Mouse (Mus musculus): ENCODE results near the gene Fbxl16.
A peak's percentile ranks its signal among the peaks of the same experiment; 100 is the strongest.
"Not testable (repeated sequence)": the region's sequence is repeated elsewhere in the genome, so short reads cannot be mapped to it uniquely, and the experiment has no call there.

Gene Fbxl16

DNA sequence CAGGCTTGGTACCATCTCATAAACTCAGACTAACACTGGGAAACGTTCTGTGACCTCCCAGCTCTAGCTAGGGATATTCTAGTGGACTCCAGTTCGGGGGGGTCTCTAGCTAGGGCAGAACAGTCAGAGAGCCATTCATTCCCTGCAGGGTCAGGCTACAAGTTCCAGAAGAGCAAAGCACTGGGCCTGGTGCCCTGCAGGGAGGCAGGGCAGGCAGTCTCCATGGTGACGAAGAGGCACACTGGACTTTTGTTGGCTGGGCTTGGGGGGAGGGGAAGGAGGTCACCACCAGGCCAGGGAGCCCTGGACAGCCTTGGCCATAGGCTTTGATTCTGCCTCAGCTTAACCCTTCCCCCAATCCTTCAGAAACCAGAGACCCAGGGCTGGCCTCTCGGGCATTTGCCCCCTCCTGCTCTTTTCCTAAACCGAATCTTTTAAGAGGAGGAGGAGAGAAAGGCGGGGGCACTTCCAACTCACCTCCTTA, 13.2 kb upstream of the Fbxl16 start, which contains the start of gene AC134908.4:
Gene AC134908.4 (minus strand): TSS at position 51 of the 484 bp plus-strand sequence.
- DNase-seq (ENCODE audit: low read depth, low spot score) = no peak

DNA sequence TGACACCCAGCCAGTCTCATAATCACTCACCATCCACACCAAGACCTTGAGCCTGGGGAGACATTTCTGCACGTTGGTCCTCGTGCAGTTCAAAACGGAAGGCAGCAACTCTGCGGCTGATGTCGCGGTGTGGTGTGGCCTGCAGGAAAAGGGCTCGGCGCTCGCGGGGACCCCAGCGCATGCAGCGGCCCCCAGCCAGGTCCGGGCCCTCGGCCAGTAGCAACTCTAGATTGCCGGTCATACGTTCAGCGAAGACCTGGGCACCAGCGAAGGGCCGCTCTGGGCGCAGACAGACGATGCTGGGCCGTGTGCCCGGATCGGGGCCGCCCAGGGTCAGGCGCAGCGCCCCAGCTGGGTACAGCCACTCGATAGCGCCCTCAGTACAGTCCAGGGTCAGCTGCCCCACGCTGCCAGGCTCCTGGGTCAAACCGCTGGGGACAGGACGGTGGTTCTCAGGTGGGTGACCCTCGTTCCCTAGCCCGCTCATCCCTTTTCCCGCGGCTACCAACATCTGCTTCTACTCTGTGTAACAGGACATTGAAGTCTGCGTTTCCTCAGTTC, 12.6 kb upstream of the Fbxl16 start:
- DNase-seq (ENCODE audit: low read depth, low spot score) = peak; percentile 39

DNA sequence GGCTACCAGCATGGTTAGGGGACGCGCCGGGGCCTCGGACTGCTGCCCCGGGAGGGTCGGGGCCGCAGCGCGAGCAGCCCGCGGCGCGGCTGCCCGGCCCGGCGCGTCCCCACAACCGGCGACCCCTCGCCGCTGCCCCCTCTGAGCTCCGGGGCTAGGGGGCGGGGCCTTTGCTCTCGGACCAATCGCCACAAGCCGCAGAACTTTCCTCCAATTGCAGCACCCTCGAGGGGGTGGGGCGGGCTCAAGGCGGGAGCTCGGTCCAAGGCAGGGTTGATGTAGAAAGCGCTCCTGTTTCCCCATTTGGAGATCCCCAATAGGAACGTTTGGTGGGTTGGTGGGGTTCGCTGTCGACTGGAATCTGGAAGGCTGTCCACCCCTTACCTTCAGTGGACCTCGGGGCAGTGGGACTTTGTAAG, 11.9 kb upstream of the Fbxl16 start, which contains the start of gene Metrn:
Gene Metrn (minus strand): TSS at position 186 of the 419 bp plus-strand sequence.
- DNase-seq (ENCODE audit: low read depth, low spot score) = peak; percentile 90

DNA sequence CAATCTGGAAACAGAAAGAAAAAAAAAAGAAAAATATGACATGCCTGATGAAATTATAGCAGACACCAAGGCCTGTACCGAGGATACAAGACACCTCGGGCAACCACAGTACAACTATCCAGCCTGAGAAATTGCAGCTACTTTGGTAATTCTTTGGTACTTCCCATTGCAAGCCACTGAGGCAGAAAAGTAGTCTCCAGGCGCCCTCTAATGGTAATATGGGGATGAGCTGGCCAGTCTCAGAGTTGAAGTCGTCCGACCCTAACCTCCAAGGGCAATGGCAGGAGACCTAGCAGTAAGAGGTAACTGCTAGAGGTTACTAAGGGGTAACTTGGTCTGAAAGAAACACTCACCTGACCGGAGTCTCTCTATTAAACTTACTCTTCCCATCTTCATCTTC, 7.9 kb upstream of the Fbxl16 start:
- DNase-seq (ENCODE audit: low read depth, low spot score) = peak; percentile 83

DNA sequence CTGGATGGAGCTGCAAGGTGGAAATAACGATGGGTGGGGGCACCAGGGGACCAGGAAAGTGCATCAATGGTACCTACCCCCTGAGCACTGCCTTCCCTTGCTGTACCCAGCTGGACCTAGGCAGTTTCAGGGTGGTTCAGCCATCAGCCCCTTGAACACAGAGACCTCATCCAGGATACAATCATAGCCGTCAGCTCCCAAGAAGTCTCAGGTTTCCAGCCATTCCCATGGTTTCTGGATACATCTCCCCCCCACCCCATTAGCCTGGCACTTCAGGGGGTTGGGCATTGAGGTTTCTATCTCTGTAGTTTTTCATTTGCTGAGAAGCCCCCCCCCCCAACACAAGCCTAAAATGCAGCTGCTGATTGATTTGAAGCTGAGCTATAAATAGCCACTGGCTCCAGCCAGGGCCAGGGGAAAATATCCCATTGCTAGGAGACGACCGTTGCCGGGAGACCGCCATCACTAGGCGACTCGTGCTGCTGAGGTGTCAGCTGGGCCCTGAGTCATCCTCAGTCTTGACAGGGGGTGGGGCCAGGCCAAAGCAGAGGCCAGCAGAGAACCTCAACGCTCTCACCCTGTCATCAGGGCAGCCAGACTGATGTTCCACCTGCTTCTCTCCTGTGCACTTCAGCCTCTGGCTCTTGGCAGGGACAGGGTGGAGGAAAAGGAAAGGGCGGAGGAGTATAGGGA, 5.9 kb upstream of the Fbxl16 start:
- DNase-seq (ENCODE audit: low read depth, low spot score) = no peak

DNA sequence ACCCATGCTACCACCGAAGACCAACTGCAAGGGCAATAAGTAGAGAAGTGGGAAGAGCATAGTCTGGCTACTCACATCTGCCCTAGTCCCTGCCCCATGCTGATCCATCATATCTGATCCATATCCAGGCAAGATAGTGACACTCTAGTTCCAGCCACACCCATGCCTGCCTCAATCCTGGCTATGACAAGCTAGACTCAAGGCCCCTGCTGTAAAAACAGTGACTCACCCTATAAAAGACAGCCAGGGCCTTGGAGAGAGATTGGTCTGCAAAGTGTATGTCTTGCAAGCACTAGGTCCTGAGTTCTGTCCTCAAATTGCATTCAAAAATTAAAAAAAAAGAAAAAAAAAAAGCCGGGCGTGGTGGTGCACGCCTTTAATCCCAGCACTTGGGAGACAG, 2.4 kb upstream of the Fbxl16 start:
- no peak for DNase-seq (ENCODE audit: low read depth, low spot score)

DNA sequence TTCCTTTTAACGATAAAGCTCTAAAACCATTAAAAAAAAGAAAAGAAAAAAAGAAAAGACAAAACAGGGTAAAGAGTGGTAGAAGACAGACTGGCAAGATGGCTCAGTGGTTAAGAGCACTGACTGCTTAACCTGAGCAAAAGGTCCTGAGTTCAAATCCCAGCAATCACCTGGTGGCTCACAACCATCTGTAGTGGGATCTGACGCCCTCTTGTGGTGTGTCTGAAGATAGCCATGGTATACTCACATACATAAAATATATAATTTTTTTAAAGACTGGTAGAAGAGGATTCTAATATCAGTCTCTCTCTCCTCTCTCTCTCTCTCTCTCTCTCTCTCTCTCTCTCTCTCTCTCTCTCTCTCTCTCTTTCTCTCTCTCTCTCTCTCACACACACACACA, 1.4 kb upstream of the Fbxl16 start:
- DNase-seq (ENCODE audit: low read depth, low spot score) = not testable (repeated sequence)

DNA sequence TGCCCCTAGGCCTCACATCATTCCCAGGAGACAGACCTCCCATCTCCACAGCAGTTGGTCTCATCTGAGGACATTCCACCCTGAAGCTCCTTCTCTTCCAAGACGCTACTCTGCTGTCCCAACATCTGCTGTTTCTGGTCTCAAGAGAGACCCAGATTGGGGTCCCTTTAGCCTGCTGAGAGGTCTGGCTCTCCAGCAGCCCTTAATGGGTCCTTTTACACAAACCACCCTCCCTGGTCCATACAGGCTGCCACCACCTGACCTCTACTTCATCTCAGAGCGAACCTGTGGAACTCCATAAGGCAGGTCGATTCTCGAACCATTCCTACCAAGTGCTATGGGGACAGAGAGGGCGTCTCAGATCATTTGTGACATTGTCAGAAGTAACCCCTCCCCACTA, 857 bp upstream of the Fbxl16 start:
- no peak for DNase-seq (ENCODE audit: low read depth, low spot score)

DNA sequence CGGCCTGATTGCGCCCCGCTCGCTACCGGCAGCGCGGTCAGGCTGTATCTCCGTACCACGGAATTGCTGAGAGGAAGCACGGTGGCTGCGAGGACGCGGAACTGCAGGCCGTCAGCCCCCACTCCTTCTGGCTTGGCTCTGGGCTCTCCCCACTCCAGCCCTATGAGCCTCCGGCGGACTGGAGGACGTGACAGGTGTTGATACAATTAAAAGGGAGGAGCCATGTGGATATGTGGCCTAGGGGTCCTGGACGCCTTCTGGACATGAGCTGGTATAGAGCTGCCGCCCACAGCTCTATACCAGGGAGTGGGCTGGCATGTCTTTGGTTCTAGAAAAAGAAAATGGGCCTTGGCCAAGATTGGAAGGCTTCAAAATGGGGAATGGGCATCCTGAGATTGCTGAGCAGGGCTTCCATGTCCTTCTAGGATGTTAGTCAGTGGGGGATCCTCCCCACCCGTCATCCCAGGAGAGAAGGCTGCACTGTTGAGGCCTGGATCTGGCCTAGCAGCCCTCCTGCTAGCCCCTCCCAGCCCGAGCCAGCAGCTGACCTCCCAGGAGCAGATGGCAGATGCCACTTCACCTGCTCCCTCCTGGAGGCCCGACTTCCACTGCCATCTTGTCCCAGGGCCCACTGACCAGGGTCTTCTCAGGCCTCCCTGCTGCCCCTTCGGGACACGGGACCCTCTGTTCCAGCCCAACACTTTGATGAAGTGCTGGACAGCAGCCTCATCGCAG, 888 bp downstream of the Fbxl16 start:
- DNase-seq (ENCODE audit: low read depth, low spot score) = no peak

DNA sequence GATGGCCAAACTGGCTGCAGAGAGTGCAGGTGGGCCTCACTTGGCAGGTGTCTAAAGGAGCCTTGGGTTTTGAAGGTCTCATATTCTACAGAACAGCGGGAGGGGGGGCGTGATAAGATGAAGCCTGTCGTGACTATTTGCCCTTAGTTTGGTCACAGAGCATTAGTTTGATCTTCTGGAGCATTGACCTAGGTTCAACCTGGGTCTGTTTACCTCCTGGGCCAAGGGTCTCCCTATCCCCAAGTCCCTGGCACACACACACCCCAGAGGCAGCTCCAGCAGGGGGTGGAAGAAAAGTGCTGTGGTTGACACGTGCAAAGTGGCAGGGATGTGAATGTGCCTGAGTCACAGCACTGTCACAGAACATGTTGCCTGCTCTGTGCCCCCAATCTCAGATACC, 2.0 kb downstream of the Fbxl16 start:
- no peak for DNase-seq (ENCODE audit: low read depth, low spot score)

DNA sequence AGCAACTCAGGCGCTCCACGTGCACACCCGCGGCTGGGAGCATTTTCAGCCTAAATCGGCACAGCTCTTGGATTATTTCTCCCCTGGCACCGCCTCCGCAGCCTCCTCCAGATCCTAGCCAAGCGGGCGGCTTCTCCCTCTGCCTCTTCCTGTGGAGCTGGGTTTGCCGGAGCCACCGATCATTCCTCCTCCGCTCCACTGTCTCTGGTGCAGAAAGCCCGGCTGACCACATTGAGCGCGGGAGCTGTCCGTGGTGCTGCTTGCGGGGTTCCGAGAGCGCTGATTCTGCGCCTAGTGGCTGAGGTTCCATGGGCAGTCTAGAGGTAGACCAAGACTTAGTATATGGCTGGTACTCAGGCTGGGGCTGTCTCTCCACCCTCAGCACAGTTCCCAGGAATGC, 4.6 kb downstream of the Fbxl16 start:
- DNase-seq (ENCODE audit: low read depth, low spot score) = no peak

DNA sequence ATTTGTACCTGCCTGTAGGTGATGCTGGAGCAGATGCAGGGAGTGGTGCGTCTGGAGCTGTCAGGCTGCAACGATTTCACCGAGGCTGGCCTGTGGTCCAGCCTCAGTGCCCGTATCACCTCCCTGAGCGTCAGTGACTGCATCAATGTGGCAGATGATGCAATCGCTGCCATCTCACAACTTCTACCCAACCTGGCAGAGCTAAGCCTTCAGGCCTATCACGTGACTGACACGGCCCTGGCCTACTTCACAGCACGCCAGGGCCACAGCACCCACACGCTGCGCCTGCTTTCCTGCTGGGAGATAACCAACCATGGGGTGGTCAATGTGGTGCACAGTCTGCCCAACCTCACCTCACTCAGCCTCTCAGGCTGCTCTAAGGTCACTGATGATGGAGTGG, 8.8 kb downstream of the Fbxl16 start:
- DNase-seq (ENCODE audit: low read depth, low spot score) = no peak

DNA sequence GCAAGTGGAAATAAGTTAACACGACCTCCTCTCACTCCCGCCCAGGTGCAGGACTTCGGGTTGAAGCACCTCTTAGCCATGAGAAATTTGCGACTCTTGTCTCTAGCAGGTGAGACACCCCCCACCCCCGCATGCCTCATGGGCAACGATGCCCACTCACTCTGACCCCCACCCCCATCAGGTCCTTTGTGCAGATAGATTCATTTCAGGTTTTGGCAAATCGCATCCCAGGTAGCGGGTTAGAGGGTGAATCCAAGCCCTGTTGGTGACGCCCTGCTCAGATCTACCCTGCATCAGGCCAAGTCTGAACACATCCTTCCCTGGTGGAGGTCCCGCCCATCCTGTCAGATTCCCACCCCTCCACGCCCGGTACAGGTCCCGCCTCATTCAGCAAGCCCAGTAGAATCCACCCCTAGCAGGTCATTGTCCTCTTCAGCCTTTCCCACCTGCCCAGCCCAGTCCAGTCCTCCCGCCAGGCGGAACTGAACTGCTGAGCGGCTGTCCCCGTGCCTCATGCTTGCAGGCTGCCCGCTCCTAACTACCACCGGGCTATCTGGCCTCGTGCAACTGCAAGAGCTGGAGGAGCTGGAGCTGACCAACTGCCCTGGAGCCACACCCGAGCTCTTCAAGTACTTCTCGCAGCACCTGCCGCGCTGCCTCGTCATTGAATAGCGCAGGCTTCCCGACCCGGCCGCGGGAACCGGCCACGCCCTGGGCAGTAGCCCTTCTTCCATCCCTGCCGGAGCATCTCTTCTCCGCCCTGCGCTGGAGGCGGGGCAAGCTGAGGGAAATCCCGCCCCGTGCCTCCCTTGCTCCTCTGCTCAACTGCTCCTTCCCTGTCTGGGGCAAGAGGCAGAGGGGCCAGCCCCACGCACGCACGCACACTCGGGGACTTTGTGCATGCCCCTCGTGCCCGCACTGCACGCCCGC, 10.2 kb downstream of the Fbxl16 start:
- no peak for DNase-seq (ENCODE audit: low read depth, low spot score)

DNA sequence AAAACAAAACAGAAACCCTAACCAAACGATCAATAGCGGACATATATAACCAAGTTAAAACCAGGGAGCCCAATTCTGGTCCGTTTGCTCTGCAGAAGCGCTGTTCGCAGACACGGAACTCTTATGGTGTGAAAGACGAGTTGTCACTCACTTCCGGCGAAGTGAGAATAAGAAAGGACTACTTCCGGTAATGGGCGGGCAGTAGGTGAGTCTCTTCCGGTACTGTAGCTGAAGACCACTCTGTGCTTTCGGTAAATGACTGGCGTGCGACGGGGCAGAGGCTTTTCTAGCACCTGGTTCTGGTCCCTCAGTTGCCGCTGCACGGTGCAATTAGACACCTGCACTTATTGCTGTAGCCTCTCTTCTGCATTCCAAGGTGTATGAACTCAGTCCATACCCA, 14.6 kb downstream of the Fbxl16 start, which contains the start of gene Wdr24:
Gene Wdr24 (plus strand): TSS at position 176 of the 400 bp plus-strand sequence.
- peak; percentile 94 for DNase-seq (ENCODE audit: low read depth, low spot score)

DNA sequence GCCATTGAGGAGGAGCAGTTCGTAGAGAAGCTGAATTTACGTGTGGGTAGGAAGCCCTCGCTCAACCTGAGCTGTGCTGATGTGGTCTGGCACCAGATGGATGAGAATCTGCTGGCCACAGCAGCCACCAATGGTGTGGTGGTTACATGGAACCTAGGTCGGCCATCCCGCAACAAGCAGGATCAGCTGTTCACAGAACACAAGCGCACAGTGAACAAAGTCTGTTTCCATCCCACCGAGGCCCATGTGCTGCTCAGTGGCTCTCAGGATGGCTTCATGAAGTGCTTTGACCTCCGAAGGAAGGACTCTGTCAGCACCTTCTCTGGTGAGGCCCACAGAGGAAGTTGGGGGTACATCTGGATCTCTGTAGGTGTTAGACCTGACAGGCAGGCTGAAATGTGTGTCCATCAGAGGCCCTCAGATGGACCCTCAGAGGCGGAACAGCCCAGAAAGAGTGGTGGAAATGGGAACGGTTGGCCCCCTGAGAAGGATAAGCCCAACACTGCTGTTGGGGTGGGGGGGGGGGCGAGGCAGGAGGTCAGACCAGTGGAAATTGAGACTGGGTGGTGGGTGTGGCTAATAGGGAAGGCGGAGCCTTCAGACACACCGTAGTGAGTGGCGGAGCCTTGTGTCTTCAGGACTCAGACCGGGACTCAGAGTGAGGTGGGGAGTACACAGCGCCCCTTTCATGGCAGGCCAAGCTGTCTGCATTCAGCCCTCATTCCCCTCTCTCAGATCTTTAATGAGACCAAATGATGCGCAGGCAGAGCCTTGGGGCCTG, 15.7 kb downstream of the Fbxl16 start:
- peak; percentile 83 for DNase-seq (ENCODE audit: low read depth, low spot score)

DNA sequence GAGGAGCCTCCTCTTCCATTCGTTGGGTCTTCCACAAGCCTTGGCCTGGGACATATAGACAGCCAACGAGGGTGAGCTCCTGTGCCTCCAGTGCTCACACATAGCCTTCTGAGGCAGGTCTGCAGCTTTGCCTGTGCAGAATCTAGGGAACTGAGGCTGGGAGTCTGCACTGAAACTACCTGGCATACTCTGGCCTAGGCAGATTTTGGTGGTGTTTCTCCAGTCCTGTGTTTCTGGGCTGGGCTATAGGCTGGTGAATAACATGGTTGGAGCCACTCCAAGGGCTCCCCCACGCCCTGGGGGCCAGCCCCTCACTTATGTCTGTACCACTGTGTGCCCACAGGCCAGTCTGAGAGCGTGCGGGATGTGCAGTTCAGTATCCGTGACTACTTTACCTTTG, 16.4 kb downstream of the Fbxl16 start:
- DNase-seq (ENCODE audit: low read depth, low spot score) = no peak

DNA sequence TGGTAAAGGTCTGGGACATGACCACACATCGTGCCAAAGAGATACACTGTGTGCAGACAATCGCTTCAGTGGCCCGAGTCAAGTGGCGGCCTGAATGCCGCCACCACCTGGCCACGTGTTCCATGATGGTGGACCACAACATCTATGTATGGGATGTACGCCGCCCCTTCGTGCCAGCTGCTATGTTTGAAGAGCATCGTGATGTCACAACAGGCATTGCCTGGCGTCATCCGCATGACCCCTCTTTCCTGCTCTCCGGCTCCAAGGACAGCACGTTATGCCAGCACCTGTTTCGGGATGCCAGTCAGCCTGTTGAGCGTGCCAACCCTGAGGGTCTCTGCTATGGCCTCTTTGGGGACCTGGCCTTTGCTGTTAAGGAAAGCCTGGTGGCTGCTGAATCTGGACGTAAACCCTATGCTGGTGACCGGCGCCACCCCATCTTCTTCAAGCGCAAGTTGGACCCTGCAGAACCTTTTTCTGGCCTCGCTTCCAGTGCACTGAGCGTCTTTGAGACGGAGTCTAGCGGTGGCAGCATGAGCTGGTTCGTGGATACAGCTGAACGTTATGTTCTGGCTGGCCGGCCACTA, 17.2 kb downstream of the Fbxl16 start:
- no peak for DNase-seq (ENCODE audit: low read depth, low spot score)

DNA sequence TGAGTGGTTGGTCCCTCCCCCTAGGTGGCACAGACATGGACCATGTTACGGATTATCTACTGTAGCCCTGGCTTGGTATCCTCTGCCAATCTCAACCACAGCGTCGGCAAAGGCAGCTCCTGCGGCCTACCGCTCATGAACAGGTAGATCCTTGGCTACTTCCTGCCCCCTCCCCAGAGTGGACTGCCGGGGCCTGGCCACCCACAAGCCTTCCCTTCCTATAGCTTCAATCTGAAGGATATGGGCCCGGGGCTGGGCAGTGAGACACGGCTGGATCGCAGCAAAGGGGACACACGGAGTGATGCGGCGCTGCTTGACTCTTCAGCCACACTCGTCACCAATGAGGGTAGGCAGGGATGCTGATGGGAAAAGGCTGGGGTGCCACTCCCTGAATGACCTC, 18.1 kb downstream of the Fbxl16 start:
- DNase-seq (ENCODE audit: low read depth, low spot score) = no peak

DNA sequence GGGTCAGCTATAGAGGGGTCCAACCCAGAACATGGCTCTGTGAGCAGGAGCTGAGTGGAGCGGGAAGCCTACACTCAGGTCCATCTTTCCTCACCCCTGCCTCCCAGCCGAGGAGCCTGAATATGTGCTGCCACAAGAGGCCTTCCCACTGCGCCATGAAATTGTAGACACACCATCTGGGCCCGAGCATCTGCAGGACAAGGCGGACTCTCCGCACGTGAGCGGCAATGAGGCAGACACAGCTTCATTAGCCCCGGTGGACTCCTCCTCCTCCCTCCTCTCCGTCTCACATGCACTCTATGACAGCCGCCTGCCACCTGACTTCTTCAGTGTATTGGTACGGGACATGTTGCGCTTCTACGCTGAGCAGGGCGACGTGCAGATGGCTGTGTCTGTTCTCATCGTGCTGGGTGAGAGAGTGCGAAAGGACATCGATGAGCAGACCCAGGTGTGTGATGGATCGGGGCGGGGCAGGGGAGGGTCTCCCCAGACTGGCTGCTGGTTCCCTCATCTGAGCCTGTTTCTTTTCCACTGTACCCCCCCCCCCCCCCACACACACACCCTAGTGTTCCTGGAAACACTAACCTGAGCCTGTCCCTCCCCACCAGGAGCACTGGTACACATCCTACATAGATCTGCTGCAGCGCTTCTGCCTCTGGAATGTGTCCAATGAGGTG, 18.8 kb downstream of the Fbxl16 start:
- no peak for DNase-seq (ENCODE audit: low read depth, low spot score)

DNA sequence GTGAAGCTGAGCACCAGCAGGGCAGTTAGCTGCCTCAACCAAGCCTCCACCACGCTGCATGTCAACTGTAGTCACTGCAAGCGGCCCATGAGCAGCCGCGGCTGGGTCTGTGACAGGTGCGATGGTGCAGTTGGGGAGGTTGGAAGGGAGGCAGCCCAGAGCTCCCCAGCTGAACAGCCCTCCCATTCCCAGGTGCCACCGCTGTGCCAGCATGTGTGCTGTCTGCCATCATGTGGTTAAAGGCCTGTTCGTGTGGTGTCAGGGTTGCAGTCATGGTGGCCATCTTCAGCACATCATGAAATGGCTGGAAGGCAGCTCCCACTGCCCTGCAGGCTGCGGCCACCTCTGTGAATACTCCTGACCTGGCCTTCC, 19.3 kb downstream of the Fbxl16 start:
- DNase-seq (ENCODE audit: low read depth, low spot score) = no peak
